Mouse (Mus musculus) spleen, adult 12 weeks (tissue): ENCODE data around the gene Dhx15.

Experiments
- DNase-seq: peaks from one replicate; pipeline ENCODE4 v3.0.0; 2022; ENCODE audit warnings: low spot score

Dhx15 gene

GRCm38 (mm10) chr5:52110808-52111663 lies 79.3 kb downstream of the Dhx15 start:
- no peak for DNase-seq
